Mouse (Mus musculus): ENCODE results near the gene Rdm1.
"Not testable (repeated sequence)": the region's sequence is repeated elsewhere in the genome, so short reads cannot be mapped to it uniquely, and the experiment has no call there.

The Rdm1 gene

GRCm38 (mm10) chr11:101626995-101627856, at the start of gene Rdm1:
Rdm1 (plus strand) TSS chr11:101627195.
- in situ Hi-C loops (cut with MboI, MseI) = no loop called here

- in situ Hi-C loops (cut with MboI, MseI) = no loop called here
Measured at GRCm38 (mm10) chr11:101581081-101581764, 45.8 kb upstream of the Rdm1 start.

- in situ Hi-C loops (cut with MboI, MseI) = no loop called here
Measured at GRCm38 (mm10) chr11:101582054-101583035, 44.6 kb upstream of the Rdm1 start, which contains the start of gene Tmem106a. Tmem106a (plus strand) TSS chr11:101582242.

- in situ Hi-C loops (cut with MboI, MseI) = no loop called here
Measured at GRCm38 (mm10) chr11:101583205-101583604, 43.8 kb upstream of the Rdm1 start.

- in situ Hi-C loops (cut with MboI, MseI) = not testable (repeated sequence)
Measured at GRCm38 (mm10) chr11:101585031-101585430, 42.0 kb upstream of the Rdm1 start.

GRCm38 (mm10) chr11:101585805-101586204, 41.2 kb upstream of the Rdm1 start:
- in situ Hi-C loops (cut with MboI, MseI) = no loop called here

- in situ Hi-C loops (cut with MboI, MseI) = no loop called here
Measured at GRCm38 (mm10) chr11:101587676-101588075, 39.3 kb upstream of the Rdm1 start.

GRCm38 (mm10) chr11:101588868-101589267, 38.1 kb upstream of the Rdm1 start:
- in situ Hi-C loops (cut with MboI, MseI) = no loop called here

GRCm38 (mm10) chr11:101589444-101589843, 37.6 kb upstream of the Rdm1 start:
- in situ Hi-C loops (cut with MboI, MseI) = no loop called here

- in situ Hi-C loops (cut with MboI, MseI) = no loop called here
Measured at GRCm38 (mm10) chr11:101589989-101590624, 36.9 kb upstream of the Rdm1 start.

- in situ Hi-C loops (cut with MboI, MseI) = no loop called here
Measured at GRCm38 (mm10) chr11:101599156-101599555, 27.8 kb upstream of the Rdm1 start, which contains the start of gene Gm11634. Gm11634 (minus strand) TSS chr11:101599256.

- in situ Hi-C loops (cut with MboI, MseI) = no loop called here
Measured at GRCm38 (mm10) chr11:101602491-101602890, 24.5 kb upstream of the Rdm1 start.

GRCm38 (mm10) chr11:101604116-101604515, 22.9 kb upstream of the Rdm1 start:
- in situ Hi-C loops (cut with MboI, MseI) = no loop called here

GRCm38 (mm10) chr11:101604531-101605453, 22.2 kb upstream of the Rdm1 start:
- in situ Hi-C loops (cut with MboI, MseI) = not testable (repeated sequence)

GRCm38 (mm10) chr11:101607134-101607533, 19.9 kb upstream of the Rdm1 start:
- in situ Hi-C loops (cut with MboI, MseI) = not testable (repeated sequence)

- in situ Hi-C loops (cut with MboI, MseI) = no loop called here
Measured at GRCm38 (mm10) chr11:101610445-101610844, 16.6 kb upstream of the Rdm1 start.

- in situ Hi-C loops (cut with MboI, MseI) = no loop called here
Measured at GRCm38 (mm10) chr11:101613596-101613995, 13.4 kb upstream of the Rdm1 start.

GRCm38 (mm10) chr11:101614116-101614515, 12.9 kb upstream of the Rdm1 start:
- in situ Hi-C loops (cut with MboI, MseI) = no loop called here

GRCm38 (mm10) chr11:101615380-101615779, 11.6 kb upstream of the Rdm1 start:
- in situ Hi-C loops (cut with MboI, MseI) = no loop called here

- in situ Hi-C loops (cut with MboI, MseI) = no loop called here
Measured at GRCm38 (mm10) chr11:101616104-101616503, 10.9 kb upstream of the Rdm1 start.

All from T-helper 1 cell (primary cell).